In genomic region chr14:41072944-41073275, GRCm38 (mm10) we compare ENCODE assay signal across 9 mouse cellular contexts. TPM values are rescaled to one million over a fixed set of nuclear protein-coding genes. Genes with fewer than 3 reads are reported as not detected.
DNase-seq lines count a peak whose midpoint lies in the region; ATAC-seq and TF ChIP-seq lines count a peak whose summit lies in the region.
"Had no signal": no experiment of that assay in that cellular context is flagged by ENCODE, and none has a peak within 500 bp of the region (broad histone marks: within the 10 kb centered on the region; RNA-seq: fewer than 3 reads in every experiment).

No protein-coding gene starts in this region.

- peak overlapping the region; percentile 71 for H3K4me2 ChIP-seq in heart, embryonic 14.5 days (ENCODE audit: low read length)
- H3K4me2 ChIP-seq in hindbrain, embryonic 12.5 days (replicated peaks), result peak overlapping the region; percentile 62

- WGBS in heart, embryonic 14.5 days, result 3% methylated on average over 8 of the region's 8 CpGs
- 6% methylated on average over 8 of the region's 8 CpGs for WGBS in hindbrain, embryonic 12.5 days
- 3% methylated on average over 8 of the region's 8 CpGs for WGBS in midbrain, embryonic 10.5 days

- H3K27ac ChIP-seq in heart, embryonic 14.5 days (replicated peaks in 1 of 2; ENCODE audit: control insufficient read depth in 1 of 2, insufficient read depth in 1 of 2, low read depth in 2 of 2, low read length in 2 of 2), result no peak overlapping the region
- no peak overlapping the region for H3K27ac ChIP-seq in bone marrow macrophage, adult 2 months (ENCODE audit: insufficient read depth, low read depth, low read length)
- H3K27ac ChIP-seq in hindbrain, embryonic 12.5 days, result no peak overlapping the region
- H3K27ac ChIP-seq in midbrain, embryonic 10.5 days (replicated peaks), result no peak overlapping the region; the same call in 1 of the 2 replicates

- H3K4me3 ChIP-seq in heart, embryonic 14.5 days (ENCODE audit: control insufficient read depth in 1 of 2, insufficient read depth in 1 of 2, low read depth in 1 of 2, low read length in 2 of 2), result peak overlapping the region; percentile 46 to 57
- H3K4me3 ChIP-seq in bone marrow macrophage, adult 2 months (ENCODE audit: insufficient read depth, low read length), result peak overlapping the region; percentile 5; the same call in 1 of the 2 replicates
- peak overlapping the region; percentile 41 for H3K4me3 ChIP-seq in hindbrain, embryonic 12.5 days
- peak overlapping the region; percentile 57 for H3K4me3 ChIP-seq in midbrain, embryonic 10.5 days

- peaks cover 4 to 5% of the 10 kb centered on the region in 2 experiments for H3K4me1 ChIP-seq in heart, embryonic 14.5 days (ENCODE audit: control insufficient read depth in 2 of 2, insufficient read depth in 2 of 2, low read length in 2 of 2)
- H3K4me1 ChIP-seq in bone marrow macrophage, adult 2 months (ENCODE audit: control insufficient read depth, insufficient read depth, low read length), result no peaks in the 10 kb centered on the region
- peaks cover 4% of the 10 kb centered on the region; the same call in 1 of the 2 replicates for H3K4me1 ChIP-seq in hindbrain, embryonic 12.5 days
- H3K4me1 ChIP-seq in midbrain, embryonic 10.5 days, result peaks cover 8% of the 10 kb centered on the region

- H3K9me3 ChIP-seq in heart, embryonic 14.5 days (ENCODE audit: control insufficient read depth, low read length), result no peaks in the 10 kb centered on the region
- H3K9me3 ChIP-seq in hindbrain, embryonic 12.5 days (replicated peaks), result no peaks in the 10 kb centered on the region
- H3K9me3 ChIP-seq in midbrain, embryonic 10.5 days (replicated peaks), result no peaks in the 10 kb centered on the region

- no peak for DNase-seq in heart, postnatal 25 days (ENCODE audit: low spot score)
- no peak for DNase-seq in midbrain, embryonic 10.5 days (ENCODE audit: low spot score)
- no peak for DNase-seq in layer of hippocampus, postnatal 14 days (ENCODE audit: low spot score in 2 of 2)
- no peak for DNase-seq in right cerebral cortex, postnatal 14 days
- DNase-seq in urinary bladder, adult 2 months (ENCODE audit: low spot score), result no peak

- H3K36me3 ChIP-seq in heart, embryonic 14.5 days (ENCODE audit: control insufficient read depth, insufficient read depth, low read length), result no peaks in the 10 kb centered on the region
- no peaks in the 10 kb centered on the region for H3K36me3 ChIP-seq in hindbrain, embryonic 12.5 days
- no peaks in the 10 kb centered on the region for H3K36me3 ChIP-seq in midbrain, embryonic 10.5 days

- no peaks in the 10 kb centered on the region for H3K27me3 ChIP-seq in heart, embryonic 14.5 days (ENCODE audit: control insufficient read depth, insufficient read depth, low read length)
- no peaks in the 10 kb centered on the region for H3K27me3 ChIP-seq in hindbrain, embryonic 12.5 days
- H3K27me3 ChIP-seq in midbrain, embryonic 10.5 days (ENCODE audit: low read depth, poor library complexity, severe bottlenecking), result no peaks in the 10 kb centered on the region; the same call in 1 of the 2 replicates

- no peak for TF ChIP-seq POLR2A in bone marrow macrophage, adult 2 months (IDR thresholded peaks at IDR 0.05; ENCODE audit: borderline replicate concordance, low read depth, low read length)

- intact Hi-C loops in heart, postnatal 25 days (cut with DNase I), result no loop called here

- TF ChIP-seq CTCF in bone marrow macrophage, adult 2 months (IDR thresholded peaks at IDR 0.05; ENCODE audit: low read depth, low read length), result no peak

- no peak for ATAC-seq in heart, embryonic 14.5 days (ENCODE audit: insufficient number of reproducible peaks, insufficient read depth, low FRiP score, low read depth)
- ATAC-seq in hindbrain, embryonic 12.5 days (ENCODE audit: low FRiP score), result peak; percentile 69; the same call in 1 of the 2 replicates

- peak overlapping the region; percentile 34; the same call in 1 of the 2 replicates for H3K9ac ChIP-seq in heart, embryonic 14.5 days (ENCODE audit: low read length)
- H3K9ac ChIP-seq in hindbrain, embryonic 12.5 days, result 0 out of 2 replicates have a peak overlapping the region, but pooled peaks have one; percentile 35

RNA-seq across cellular contexts. Expression of gene Dydc1, which starts 0.2 kb away (rescaled TPM):
- 0.26 TPM in 1 of 2 replicates, not detected in the other for polyA plus RNA-seq in heart, embryonic 14.5 days (2014; fragmentation: Nextera tagmentation; extraction: Ambion mirVana)
- total RNA-seq in heart, postnatal 25 days (2021), result not detected
- not detected in 2 replicates for polyA plus RNA-seq in bone marrow macrophage, adult 2 months (2012; ENCODE audit: insufficient read depth, insufficient read length, missing spikeins)
- polyA plus RNA-seq in hindbrain, embryonic 12.5 days (2016; fragmentation: Nextera tagmentation; extraction: Ambion mirVana), result 0.22 TPM in 1 of 2 replicates, not detected in the other
- polyA plus RNA-seq in midbrain, embryonic 10.5 days (2016; fragmentation: Nextera tagmentation; extraction: Ambion mirVana), result not detected in 2 replicates
- total RNA-seq in layer of hippocampus, postnatal 14 days (2021), result not detected
- polyA plus RNA-seq in urinary bladder, adult 2 months (2012; rRNA removed), result not detected in 2 replicates
- total RNA-seq: left cerebral cortex, adult 8-10 months had no signal

RNA-seq across cellular contexts. Expression of gene Dydc2, which starts 3.9 kb away (rescaled TPM):
- polyA plus RNA-seq in heart, embryonic 14.5 days (2014; fragmentation: Nextera tagmentation; extraction: Ambion mirVana), result 0.26 and 0.34 TPM in 2 replicates
- not detected for total RNA-seq in heart, postnatal 25 days (2021)
- polyA plus RNA-seq in bone marrow macrophage, adult 2 months (2012; ENCODE audit: insufficient read depth, insufficient read length, missing spikeins), result not detected in 2 replicates
- polyA plus RNA-seq in hindbrain, embryonic 12.5 days (2016; fragmentation: Nextera tagmentation; extraction: Ambion mirVana), result 0.50 and 0.90 TPM in 2 replicates
- 0.22 and 0.30 TPM in 2 replicates for polyA plus RNA-seq in midbrain, embryonic 10.5 days (2016; fragmentation: Nextera tagmentation; extraction: Ambion mirVana)
- total RNA-seq in layer of hippocampus, postnatal 14 days (2021), result 1 to 10 TPM in 1 of 2 experiments, under 1 TPM in 1; 0.98 to 1.3 TPM
- polyA plus RNA-seq in urinary bladder, adult 2 months (2012; rRNA removed), result not detected in 2 replicates

RNA-seq across cellular contexts. Expression of gene Mat1a, which starts 31.9 kb away (rescaled TPM):
- 0.63 and 0.82 TPM in 2 replicates for polyA plus RNA-seq in heart, embryonic 14.5 days (2014; fragmentation: Nextera tagmentation; extraction: Ambion mirVana)
- total RNA-seq in heart, postnatal 25 days (2021), result not detected
- not detected in 2 replicates for polyA plus RNA-seq in bone marrow macrophage, adult 2 months (2012; ENCODE audit: insufficient read depth, insufficient read length, missing spikeins)
- not detected in 2 replicates for polyA plus RNA-seq in hindbrain, embryonic 12.5 days (2016; fragmentation: Nextera tagmentation; extraction: Ambion mirVana)
- not detected in 2 replicates for polyA plus RNA-seq in midbrain, embryonic 10.5 days (2016; fragmentation: Nextera tagmentation; extraction: Ambion mirVana)
- total RNA-seq in layer of hippocampus, postnatal 14 days (2021), result not detected
- not detected in 2 replicates for polyA plus RNA-seq in urinary bladder, adult 2 months (2012; rRNA removed)
- total RNA-seq: left cerebral cortex, adult 8-10 months had no signal

RNA-seq across cellular contexts. Expression of gene Sftpa1, which starts 58.7 kb away (rescaled TPM):
- polyA plus RNA-seq in heart, embryonic 14.5 days (2014; fragmentation: Nextera tagmentation; extraction: Ambion mirVana), result 0.24 and 0.32 TPM in 2 replicates
- total RNA-seq in heart, postnatal 25 days (2021), result under 1 TPM in 1 of 2 experiments, not detected in 1; 0.64 TPM
- not detected in 2 replicates for polyA plus RNA-seq in bone marrow macrophage, adult 2 months (2012; ENCODE audit: insufficient read depth, insufficient read length, missing spikeins)
- polyA plus RNA-seq in hindbrain, embryonic 12.5 days (2016; fragmentation: Nextera tagmentation; extraction: Ambion mirVana), result not detected in 2 replicates
- polyA plus RNA-seq in midbrain, embryonic 10.5 days (2016; fragmentation: Nextera tagmentation; extraction: Ambion mirVana), result not detected in 2 replicates
- not detected for total RNA-seq in layer of hippocampus, postnatal 14 days (2021)
- not detected in 2 replicates for polyA plus RNA-seq in urinary bladder, adult 2 months (2012; rRNA removed)
- total RNA-seq: left cerebral cortex, adult 8-10 months had no signal

RNA-seq across cellular contexts. Expression of gene Fam213a, which starts 59.3 kb away (rescaled TPM):
- 42.2 and 46.7 TPM in 2 replicates for polyA plus RNA-seq in heart, embryonic 14.5 days (2014; fragmentation: Nextera tagmentation; extraction: Ambion mirVana)
- total RNA-seq in heart, postnatal 25 days (2021), result 10 to 100 TPM; 16.3 to 17.0 TPM
- polyA plus RNA-seq in bone marrow macrophage, adult 2 months (2012; ENCODE audit: insufficient read depth, insufficient read length, missing spikeins), result 29.1 and 31.6 TPM in 2 replicates
- 62.5 and 65.1 TPM in 2 replicates for polyA plus RNA-seq in hindbrain, embryonic 12.5 days (2016; fragmentation: Nextera tagmentation; extraction: Ambion mirVana)
- polyA plus RNA-seq in midbrain, embryonic 10.5 days (2016; fragmentation: Nextera tagmentation; extraction: Ambion mirVana), result 45.4 and 46.5 TPM in 2 replicates
- total RNA-seq in layer of hippocampus, postnatal 14 days (2021), result 100 to 1,000 TPM; 139 to 145 TPM
- polyA plus RNA-seq in urinary bladder, adult 2 months (2012; rRNA removed), result 52.2 and 61.9 TPM in 2 replicates

Comparison
In these comparisons a context has a peak if more than half of its experiments do, and no peak if none do; other contexts are left out.
1. H3K4me3 ChIP-seq: peak in every context shown above with its lines; median percentile 57 in midbrain, embryonic 10.5 days; 52 in heart, embryonic 14.5 days; 41 in hindbrain, embryonic 12.5 days; 5 in bone marrow macrophage, adult 2 months.